Mouse (Mus musculus) cerebellum, adult 9-10 months (tissue): Measurements from ENCODE around the gene Mff.

ENCODE experiments used
- DNase-seq: peaks from one replicate; pipeline ENCODE4 v3.0.0; 2022

Gene Mff

GRCm38 (mm10) chr1:82724339-82725025 lies at the start of gene Mff:
Gene Mff (plus strand): TSS chr1:82724890.
- DNase-seq: peak; percentile 93

- no peak for DNase-seq
Measured at GRCm38 (mm10) chr1:82686328-82686727, 38.4 kb upstream of the Mff start.

- DNase-seq: no peak
Measured at GRCm38 (mm10) chr1:82686866-82687265, 37.8 kb upstream of the Mff start.

- DNase-seq: no peak
Measured at GRCm38 (mm10) chr1:82687931-82688330, 36.8 kb upstream of the Mff start.

GRCm38 (mm10) chr1:82695915-82696314 lies 28.8 kb upstream of the Mff start:
- no peak for DNase-seq

- no peak for DNase-seq
Measured at GRCm38 (mm10) chr1:82717816-82718512, 6.7 kb upstream of the Mff start.

GRCm38 (mm10) chr1:82725026-82725874 lies 560 bp downstream of the Mff start:
- no peak for DNase-seq

GRCm38 (mm10) chr1:82725875-82726185 lies 1.1 kb downstream of the Mff start:
- DNase-seq: no peak

- no peak for DNase-seq
Measured at GRCm38 (mm10) chr1:82726482-82726881, 1.8 kb downstream of the Mff start.

- no peak for DNase-seq
Measured at GRCm38 (mm10) chr1:82733357-82733756, 8.7 kb downstream of the Mff start.

- DNase-seq: no peak
Measured at GRCm38 (mm10) chr1:82738066-82738465, 13.4 kb downstream of the Mff start.

- no peak for DNase-seq
Measured at GRCm38 (mm10) chr1:82741539-82741938, 16.8 kb downstream of the Mff start.

- no peak for DNase-seq
Measured at GRCm38 (mm10) chr1:82743962-82744361, 19.3 kb downstream of the Mff start.

GRCm38 (mm10) chr1:82746408-82746807 lies 21.7 kb downstream of the Mff start:
- no peak for DNase-seq

GRCm38 (mm10) chr1:82747714-82748452 lies 23.2 kb downstream of the Mff start:
- no peak for DNase-seq

GRCm38 (mm10) chr1:82759520-82759919 lies 34.8 kb downstream of the Mff start:
- no peak for DNase-seq

GRCm38 (mm10) chr1:82761454-82762169 lies 36.9 kb downstream of the Mff start:
- DNase-seq: no peak

- no peak for DNase-seq
Measured at GRCm38 (mm10) chr1:82762274-82762673, 37.6 kb downstream of the Mff start.

GRCm38 (mm10) chr1:82766227-82766626 lies 41.5 kb downstream of the Mff start:
- no peak for DNase-seq

GRCm38 (mm10) chr1:82766641-82767040 lies 42.0 kb downstream of the Mff start:
- no peak for DNase-seq

GRCm38 (mm10) chr1:82768269-82768668 lies 43.6 kb downstream of the Mff start, which contains the start of gene Tm4sf20:
Gene Tm4sf20 (minus strand): TSS chr1:82768461.
- no peak for DNase-seq

GRCm38 (mm10) chr1:82771022-82771586 lies 46.4 kb downstream of the Mff start, which contains the start of gene Gm47791:
Gene Gm47791 (minus strand): TSS chr1:82771243.
- no peak for DNase-seq
